In the genomic region with DNA sequence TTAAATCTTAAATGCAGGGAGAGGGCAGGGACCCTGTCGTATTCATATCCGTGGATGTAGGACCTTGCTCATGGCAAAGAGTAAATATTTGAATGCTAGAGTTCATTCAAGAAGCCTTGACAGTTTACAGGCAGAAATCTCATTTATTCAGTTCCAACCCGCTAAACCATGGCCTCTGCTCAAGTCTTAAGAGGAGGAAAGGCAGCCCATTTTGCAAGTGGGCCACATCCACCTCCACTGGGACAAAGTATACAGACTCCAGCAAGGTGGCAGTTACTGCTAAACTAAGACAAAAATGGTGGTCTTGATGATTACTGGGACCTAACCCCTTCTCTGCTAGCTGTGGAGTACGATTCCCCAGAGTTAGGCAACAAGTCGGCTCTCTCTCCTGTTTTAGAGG, we compare ENCODE assay signal across 8 mouse cellular contexts. TPM values are rescaled to one million over a fixed set of nuclear protein-coding genes. Genes with fewer than 3 reads are reported as not detected.
DNase-seq lines count a peak whose midpoint lies in the region; ATAC-seq and TF ChIP-seq lines count a peak whose summit lies in the region.

No protein-coding gene starts in this region.

- H3K9me3 ChIP-seq in lung, embryonic 14.5 days (ENCODE audit: low read depth, low read length), result no peaks in the 10 kb centered on the region
- H3K9me3 ChIP-seq in erythroblast, embryonic 14.5 days (ENCODE audit: control insufficient read depth, low read length), result no peaks in the 10 kb centered on the region
- no peaks in the 10 kb centered on the region for H3K9me3 ChIP-seq in limb, embryonic 15.5 days
- no peaks in the 10 kb centered on the region for H3K9me3 ChIP-seq in stomach, embryonic 14.5 days (ENCODE audit: control insufficient read depth, low read depth, low read length)

- H3K36me3 ChIP-seq in lung, embryonic 14.5 days (ENCODE audit: insufficient read depth), result no peaks in the 10 kb centered on the region
- peaks cover 11% of the 10 kb centered on the region for H3K36me3 ChIP-seq in erythroblast, embryonic 14.5 days (ENCODE audit: control insufficient read depth)
- no peaks in the 10 kb centered on the region for H3K36me3 ChIP-seq in limb, embryonic 15.5 days
- no peaks in the 10 kb centered on the region for H3K36me3 ChIP-seq in stomach, embryonic 14.5 days (ENCODE audit: control insufficient read depth, insufficient read depth, low read length)

- WGBS in lung, embryonic 14.5 days, result 27% methylated on average over 5 of the region's 5 CpGs
- WGBS in limb, embryonic 15.5 days, result 31% methylated on average over 5 of the region's 5 CpGs
- WGBS in stomach, embryonic 14.5 days, result 27% methylated on average over 5 of the region's 5 CpGs

- peak overlapping the region; percentile 65 for H3K4me2 ChIP-seq in lung, embryonic 14.5 days
- peak overlapping the region; percentile 65 for H3K4me2 ChIP-seq in limb, embryonic 15.5 days
- peak overlapping the region; percentile 41 for H3K4me2 ChIP-seq in stomach, embryonic 14.5 days (replicated peaks; ENCODE audit: low read depth, low read length)

- H3K9ac ChIP-seq in lung, embryonic 14.5 days, result peak overlapping the region; percentile 57
- H3K9ac ChIP-seq in limb, embryonic 15.5 days, result no peak overlapping the region
- no peak overlapping the region for H3K9ac ChIP-seq in stomach, embryonic 14.5 days (replicated peaks; ENCODE audit: low read depth, low read length)

- no peaks in the 10 kb centered on the region for H3K27me3 ChIP-seq in lung, embryonic 14.5 days (ENCODE audit: insufficient read depth, low read length)
- H3K27me3 ChIP-seq in erythroblast, embryonic 14.5 days (ENCODE audit: control insufficient read depth), result no peaks in the 10 kb centered on the region
- H3K27me3 ChIP-seq in limb, embryonic 15.5 days, result no peaks in the 10 kb centered on the region
- H3K27me3 ChIP-seq in stomach, embryonic 14.5 days (ENCODE audit: control insufficient read depth, insufficient read depth, low read length), result no peaks in the 10 kb centered on the region

- H3K4me1 ChIP-seq in lung, embryonic 14.5 days (ENCODE audit: insufficient read depth), result 0 out of 2 replicates have a peak, but pooled peaks cover 4% of the 10 kb centered on the region
- H3K4me1 ChIP-seq in erythroblast, embryonic 14.5 days (ENCODE audit: control insufficient read depth), result peaks cover 33% of the 10 kb centered on the region
- peaks cover 9% of the 10 kb centered on the region for H3K4me1 ChIP-seq in limb, embryonic 15.5 days
- H3K4me1 ChIP-seq in stomach, embryonic 14.5 days (ENCODE audit: control insufficient read depth, insufficient read depth, low read length), result peaks cover 6% of the 10 kb centered on the region; the same call in 1 of the 2 replicates

- DNase-seq in lung, embryonic 14.5 days, result no peak
- no peak for DNase-seq in lung, postnatal 10 days
- DNase-seq in adrenal gland, postnatal 36 days, result no peak
- no peak for DNase-seq in yolk sac, embryonic 10.5 days (ENCODE audit: low spot score)
- DNase-seq in adrenal gland, postnatal 4 days (ENCODE audit: low spot score in 2 of 2), result no peak

- no peak for TF ChIP-seq CTCF in lung, embryonic 14.5 days (IDR thresholded peaks at IDR 0.05; ENCODE audit: low read depth)

- no peak for ATAC-seq in lung, embryonic 14.5 days (ENCODE audit: insufficient read depth)
- ATAC-seq in limb, embryonic 15.5 days (ENCODE audit: insufficient number of reproducible peaks, low FRiP score, low TSS enrichment, low read depth), result no peak
- ATAC-seq in stomach, embryonic 14.5 days (ENCODE audit: insufficient number of reproducible peaks, insufficient read depth, low FRiP score, low read depth), result no peak

- H3K27ac ChIP-seq in lung, embryonic 14.5 days (ENCODE audit: low read depth), result peak overlapping the region; percentile 98
- H3K27ac ChIP-seq in limb, embryonic 15.5 days, result peak overlapping the region; percentile 98
- peak overlapping the region; percentile 94 for H3K27ac ChIP-seq in stomach, embryonic 14.5 days (ENCODE audit: low read length)

- H3K4me3 ChIP-seq in lung, embryonic 14.5 days (ENCODE audit: low read depth, low read length), result peak overlapping the region; percentile 56
- H3K4me3 ChIP-seq in erythroblast, embryonic 14.5 days (replicated peaks), result peak overlapping the region; percentile 82
- peak overlapping the region; percentile 63 for H3K4me3 ChIP-seq in limb, embryonic 15.5 days
- peak overlapping the region; percentile 27 for H3K4me3 ChIP-seq in stomach, embryonic 14.5 days (ENCODE audit: low read depth, low read length)

RNA-seq across cellular contexts. Expression of gene Nhej1, which starts 0.4 kb away (rescaled TPM):
- 9.2 and 10.0 TPM in 2 replicates for polyA plus RNA-seq in lung, embryonic 14.5 days (2014; fragmentation: Nextera tagmentation; extraction: Ambion mirVana)
- 0.05 and 0.08 TPM in 2 replicates for polyA plus RNA-seq in erythroblast, embryonic 14.5 days (2012)
- 10.7 and 10.9 TPM in 2 replicates for polyA plus RNA-seq in limb, embryonic 15.5 days (2015; fragmentation: Nextera tagmentation; extraction: Ambion mirVana)
- 7.2 and 9.7 TPM in 2 replicates for polyA plus RNA-seq in stomach, embryonic 14.5 days (2014; fragmentation: Nextera tagmentation; extraction: Ambion mirVana)
- 1 to 10 TPM; 7.1 to 7.9 TPM for total RNA-seq in adrenal gland, postnatal 36 days (2021)
- 1 to 10 TPM; 4.4 to 4.5 TPM for total RNA-seq in adrenal gland, postnatal 4 days (2021)

RNA-seq across cellular contexts. Expression of gene Slc23a3, which starts 8.3 kb away (rescaled TPM):
- polyA plus RNA-seq in lung, embryonic 14.5 days (2014; fragmentation: Nextera tagmentation; extraction: Ambion mirVana), result 0.20 and 0.23 TPM in 2 replicates
- polyA plus RNA-seq in erythroblast, embryonic 14.5 days (2012), result 0.05 TPM in 1 of 2 replicates, not detected in the other
- polyA plus RNA-seq in limb, embryonic 15.5 days (2015; fragmentation: Nextera tagmentation; extraction: Ambion mirVana), result 0.19 and 0.35 TPM in 2 replicates
- 0.42 and 0.91 TPM in 2 replicates for polyA plus RNA-seq in stomach, embryonic 14.5 days (2014; fragmentation: Nextera tagmentation; extraction: Ambion mirVana)
- total RNA-seq in adrenal gland, postnatal 36 days (2021), result under 1 TPM; 0.16 to 0.46 TPM
- total RNA-seq in adrenal gland, postnatal 4 days (2021), result 1 to 10 TPM in 1 of 2 experiments, under 1 TPM in 1; 0.56 to 1.6 TPM

RNA-seq across cellular contexts. Expression of gene Cnppd1, which starts 17.1 kb away (rescaled TPM):
- polyA plus RNA-seq in lung, embryonic 14.5 days (2014; fragmentation: Nextera tagmentation; extraction: Ambion mirVana), result 31.5 and 32.4 TPM in 2 replicates
- polyA plus RNA-seq in erythroblast, embryonic 14.5 days (2012), result 8.4 and 9.6 TPM in 2 replicates
- 43.8 and 46.8 TPM in 2 replicates for polyA plus RNA-seq in limb, embryonic 15.5 days (2015; fragmentation: Nextera tagmentation; extraction: Ambion mirVana)
- polyA plus RNA-seq in stomach, embryonic 14.5 days (2014; fragmentation: Nextera tagmentation; extraction: Ambion mirVana), result 37.1 and 40.5 TPM in 2 replicates
- total RNA-seq in adrenal gland, postnatal 36 days (2021), result 10 to 100 TPM; 38.0 TPM
- 10 to 100 TPM; 52.1 to 55.4 TPM for total RNA-seq in adrenal gland, postnatal 4 days (2021)

RNA-seq across cellular contexts. Expression of gene Retreg2, which starts 17.2 kb away (rescaled TPM):
- polyA plus RNA-seq in lung, embryonic 14.5 days (2014; fragmentation: Nextera tagmentation; extraction: Ambion mirVana), result 52.9 and 55.2 TPM in 2 replicates
- polyA plus RNA-seq in erythroblast, embryonic 14.5 days (2012), result 10.9 and 14.3 TPM in 2 replicates
- polyA plus RNA-seq in limb, embryonic 15.5 days (2015; fragmentation: Nextera tagmentation; extraction: Ambion mirVana), result 41.5 and 47.3 TPM in 2 replicates
- polyA plus RNA-seq in stomach, embryonic 14.5 days (2014; fragmentation: Nextera tagmentation; extraction: Ambion mirVana), result 47.7 and 51.8 TPM in 2 replicates
- 10 to 100 TPM; 81.4 to 95.7 TPM for total RNA-seq in adrenal gland, postnatal 36 days (2021)
- 10 to 100 TPM; 90.3 to 92.2 TPM for total RNA-seq in adrenal gland, postnatal 4 days (2021)

RNA-seq across cellular contexts. Expression of gene Zfand2b, which starts 43.0 kb away (rescaled TPM):
- polyA plus RNA-seq in lung, embryonic 14.5 days (2014; fragmentation: Nextera tagmentation; extraction: Ambion mirVana), result 32.6 and 32.9 TPM in 2 replicates
- 6.7 and 7.3 TPM in 2 replicates for polyA plus RNA-seq in erythroblast, embryonic 14.5 days (2012)
- polyA plus RNA-seq in limb, embryonic 15.5 days (2015; fragmentation: Nextera tagmentation; extraction: Ambion mirVana), result 44.4 and 48.6 TPM in 2 replicates
- polyA plus RNA-seq in stomach, embryonic 14.5 days (2014; fragmentation: Nextera tagmentation; extraction: Ambion mirVana), result 41.0 and 43.4 TPM in 2 replicates
- 10 to 100 TPM; 30.2 to 35.1 TPM for total RNA-seq in adrenal gland, postnatal 36 days (2021)
- total RNA-seq in adrenal gland, postnatal 4 days (2021), result 10 to 100 TPM; 27.5 to 31.4 TPM

Comparison
In these comparisons a context has a peak if more than half of its experiments do, and no peak if none do; other contexts are left out.
1. H3K4me3 ChIP-seq: peak in every context shown above with its lines; median percentile 82 in erythroblast, embryonic 14.5 days; 63 in limb, embryonic 15.5 days; 56 in lung, embryonic 14.5 days; 27 in stomach, embryonic 14.5 days.